In genomic region chrX:61709302-61710033, GRCm38 (mm10) we compare ENCODE assay signal across 10 mouse cellular contexts. TPM values are rescaled to one million over a fixed set of nuclear protein-coding genes. Genes with fewer than 3 reads are reported as not detected.
DNase-seq lines count a peak whose midpoint lies in the region; ATAC-seq lines count a peak whose summit lies in the region.
"Had no signal": no experiment of that assay in that cellular context is flagged by ENCODE, and none has a peak within 500 bp of the region (broad histone marks: within the 10 kb centered on the region; RNA-seq: fewer than 3 reads in every experiment).

Gene Ldoc1 (plus strand): TSS chrX:61709497.

- H3K36me3 ChIP-seq in heart, embryonic 16.5 days (ENCODE audit: control insufficient read depth, insufficient read depth): no peaks in the 10 kb centered on the region
- no peaks in the 10 kb centered on the region for H3K36me3 ChIP-seq in hindbrain, embryonic 10.5 days
- no peaks in the 10 kb centered on the region for H3K36me3 ChIP-seq in midbrain, embryonic 16.5 days (ENCODE audit: control insufficient read depth, insufficient read depth, low read length)
- H3K36me3 ChIP-seq: G1E had no signal

- no peak for ATAC-seq in heart, embryonic 16.5 days (replicated peaks; ENCODE audit: extremely low read depth, insufficient read depth, low FRiP score)
- ATAC-seq in midbrain, embryonic 16.5 days: peak; percentile 67

- no peak within 1 kb of the TSS for H3K9ac ChIP-seq in heart, embryonic 16.5 days (ENCODE audit: low read length)
- H3K9ac ChIP-seq in midbrain, embryonic 16.5 days (ENCODE audit: low read depth, low read length): peak within 1 kb of the TSS; percentile 44; the same call in 1 of the 2 replicates

- H3K4me2 ChIP-seq in heart, embryonic 16.5 days (ENCODE audit: low read depth, low read length): peak within 1 kb of the TSS; percentile 65
- peak within 1 kb of the TSS; percentile 64 for H3K4me2 ChIP-seq in midbrain, embryonic 16.5 days (ENCODE audit: low read length)

- H3K27ac ChIP-seq in heart, embryonic 16.5 days (ENCODE audit: low read length): no peak within 1 kb of the TSS
- H3K27ac ChIP-seq in hindbrain, embryonic 10.5 days: no peak within 1 kb of the TSS
- no peak within 1 kb of the TSS for H3K27ac ChIP-seq in midbrain, embryonic 16.5 days (ENCODE audit: low read length)

- no peaks in the 10 kb centered on the region for H3K4me1 ChIP-seq in heart, embryonic 16.5 days (ENCODE audit: control insufficient read depth, insufficient read depth, low read length)
- 0 out of 2 replicates have a peak, but pooled peaks cover 3% of the 10 kb centered on the region for H3K4me1 ChIP-seq in hindbrain, embryonic 10.5 days (replicated peaks)
- no peaks in the 10 kb centered on the region for H3K4me1 ChIP-seq in midbrain, embryonic 16.5 days (ENCODE audit: control insufficient read depth, insufficient read depth, low read length)

- H3K4me3 ChIP-seq in heart, embryonic 16.5 days (ENCODE audit: low read length): peak within 1 kb of the TSS; percentile 39
- peak within 1 kb of the TSS; percentile 48 for H3K4me3 ChIP-seq in hindbrain, embryonic 10.5 days
- peak within 1 kb of the TSS; percentile 41 for H3K4me3 ChIP-seq in midbrain, embryonic 16.5 days (ENCODE audit: low read depth, low read length)

- H3K27me3 ChIP-seq in heart, embryonic 16.5 days (ENCODE audit: control insufficient read depth, insufficient read depth, low read length): no peaks in the 10 kb centered on the region
- H3K27me3 ChIP-seq in hindbrain, embryonic 10.5 days (ENCODE audit: insufficient read depth, poor library complexity, severe bottlenecking): no peaks in the 10 kb centered on the region
- H3K27me3 ChIP-seq in midbrain, embryonic 16.5 days (ENCODE audit: control insufficient read depth, insufficient read depth, low read depth, low read length): no peaks in the 10 kb centered on the region

- intact Hi-C loops in heart, postnatal 10 days (cut with DNase I): no loop called here

- DNase-seq in heart, postnatal 10 days: no peak
- DNase-seq in cerebellum, adult 18-20 months: peak; percentile 63 to 74
- DNase-seq in hindbrain, embryonic 10.5 days (ENCODE audit: low spot score): peak; percentile 5
- no peak for DNase-seq in spleen, postnatal 10 days (ENCODE audit: low spot score in 2 of 2)
- DNase-seq in layer of hippocampus, postnatal 14 days (ENCODE audit: low spot score in 2 of 2): no peak
- no peak for DNase-seq in thymus, postnatal 4 days

- 23% methylated on average over 34 of the region's 34 CpGs for WGBS in heart, embryonic 16.5 days
- WGBS in hindbrain, embryonic 10.5 days: 41% methylated on average over 34 of the region's 34 CpGs
- 36% methylated on average over 34 of the region's 34 CpGs for WGBS in midbrain, embryonic 16.5 days

- no peaks in the 10 kb centered on the region for H3K9me3 ChIP-seq in heart, embryonic 16.5 days (replicated peaks; ENCODE audit: control insufficient read depth, low read length)
- H3K9me3 ChIP-seq in hindbrain, embryonic 10.5 days: no peaks in the 10 kb centered on the region
- no peaks in the 10 kb centered on the region for H3K9me3 ChIP-seq in midbrain, embryonic 16.5 days (replicated peaks; ENCODE audit: control insufficient read depth, low read length, poor library complexity, severe bottlenecking)

RNA-seq across cellular contexts. Expression of gene Ldoc1, which starts in this region (rescaled TPM):
- 0.16 TPM in 2 replicates for polyA plus RNA-seq in heart, embryonic 16.5 days (2015; fragmentation: Nextera tagmentation; extraction: Ambion mirVana)
- under 1 TPM in 1 of 2 experiments, not detected in 1; 0.30 TPM for total RNA-seq in heart, postnatal 10 days (2021)
- polyA plus RNA-seq in hindbrain, embryonic 10.5 days (2016; fragmentation: Nextera tagmentation; extraction: Ambion mirVana): 1.3 and 1.7 TPM in 2 replicates
- 6.6 and 8.0 TPM in 2 replicates for polyA plus RNA-seq in midbrain, embryonic 16.5 days (2015; fragmentation: Nextera tagmentation; extraction: Ambion mirVana)
- total RNA-seq in layer of hippocampus, postnatal 14 days (2021): 1 to 10 TPM; 2.9 TPM
- total RNA-seq: G1E; hematopoietic stem cell, adult 5-6 weeks had no signal
- polyA plus RNA-seq: G1E had no signal

Comparison
In these comparisons a context has a peak if more than half of its experiments do, and no peak if none do; other contexts are left out.
1. DNase-seq: peak in cerebellum, adult 18-20 months (2 of 2) and hindbrain, embryonic 10.5 days (single experiment); none in heart, postnatal 10 days (0 of 2), spleen, postnatal 10 days (0 of 2), layer of hippocampus, postnatal 14 days (0 of 2) and thymus, postnatal 4 days (single experiment).
2. Peak in every context shown above with its lines, with median percentiles within 50 percentile points of each other: H3K4me3 ChIP-seq.